Mouse (Mus musculus): ENCODE results near the gene Hoxb9. TPM values are rescaled to one million over a fixed set of nuclear protein-coding genes. Genes with fewer than 3 reads are reported as not detected.

Gene Hoxb9
- polyA plus RNA-seq, 1 experiment: 0.27 TPM

GRCm38 (mm10) chr11:96284774-96285734, 13.8 kb downstream of the Hoxb9 start:
- no peak overlapping the region for H3K27ac ChIP-seq (ENCODE audit: insufficient read depth, low read length)
- 6% methylated on average over 37 of the region's 37 CpGs for WGBS
- TF ChIP-seq CTCF (IDR thresholded peaks at IDR 0.05; ENCODE audit: extremely low read depth, insufficient read depth, insufficient read length, insufficient replicate concordance) (no peak), POLR2A (IDR thresholded peaks at IDR 0.05; ENCODE audit: low read depth, low read length) (no peak)
- H3K4me1 ChIP-seq (ENCODE audit: control insufficient read depth, insufficient read depth, insufficient read length): peaks cover 8% of the 10 kb centered on the region
- DNase-seq (ENCODE audit: low read depth in 1 of 2, low spot score in 2 of 2): no peak
- H3K4me3 ChIP-seq (ENCODE audit: extremely low read depth, insufficient read depth, insufficient read length): peak overlapping the region; percentile 33; the same call in 1 of the 2 replicates
- peaks cover 54% of the 10 kb centered on the region for H3K27me3 ChIP-seq (ENCODE audit: control insufficient read depth, insufficient read depth, low read length)
- H3K36me3 ChIP-seq (ENCODE audit: control insufficient read depth, insufficient read depth, low read length): no peaks in the 10 kb centered on the region

- no peak for DNase-seq (ENCODE audit: low read depth in 1 of 2, low spot score in 2 of 2)
- Histone ChIP-seq H3K36me3 (ENCODE audit: control insufficient read depth, insufficient read depth, low read length) (no peaks in the 10 kb centered on the region), H3K4me1 (ENCODE audit: control insufficient read depth, insufficient read depth, insufficient read length) (peaks cover 8% of the 10 kb centered on the region), H3K27ac (ENCODE audit: insufficient read depth, low read length) (peak within 1 kb of the TSS; percentile 37; the same call in 1 of the 2 replicates), H3K4me3 (ENCODE audit: extremely low read depth, insufficient read depth, insufficient read length) (peak within 1 kb of the TSS; percentile 37), H3K27me3 (ENCODE audit: control insufficient read depth, insufficient read depth, low read length) (peaks cover 56% of the 10 kb centered on the region)
- WGBS: 3% methylated on average over 43 of the region's 43 CpGs
- no peak for TF ChIP-seq CTCF (IDR thresholded peaks at IDR 0.05; ENCODE audit: extremely low read depth, insufficient read depth, insufficient read length, insufficient replicate concordance)
Measured at GRCm38 (mm10) chr11:96285771-96286738, 14.8 kb downstream of the Hoxb9 start, which contains the start of gene Hoxb7. Hoxb7 (plus strand) TSS chr11:96286623.

DNA sequence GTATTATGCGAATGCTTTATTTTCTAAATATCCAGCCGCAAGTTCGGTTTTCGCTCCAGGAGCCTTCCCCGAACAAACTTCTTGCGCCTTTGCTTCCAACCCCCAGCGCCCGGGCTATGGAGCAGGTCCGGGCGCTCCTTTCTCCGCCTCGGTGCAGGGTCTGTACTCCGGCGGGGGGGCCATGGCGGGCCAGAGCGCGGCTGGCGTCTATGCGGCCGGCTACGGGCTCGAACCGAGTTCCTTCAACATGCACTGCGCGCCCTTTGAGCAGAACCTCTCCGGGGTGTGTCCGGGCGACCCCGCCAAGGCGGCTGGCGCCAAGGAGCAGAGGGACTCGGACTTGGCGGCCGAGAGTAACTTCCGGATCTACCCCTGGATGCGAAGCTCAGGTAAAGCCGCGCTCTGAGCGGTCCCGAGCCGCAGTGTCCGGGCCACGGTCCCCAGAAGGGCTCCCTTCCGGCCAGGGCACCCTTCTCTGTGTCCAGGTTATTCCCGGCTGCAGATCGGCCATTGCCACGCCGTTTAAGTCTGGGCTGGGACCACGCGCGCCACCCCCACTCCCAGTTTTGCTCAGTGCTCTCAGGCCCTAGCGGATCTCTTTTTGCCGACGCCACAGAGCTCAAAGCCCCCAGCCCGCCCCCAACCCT, 15.6 kb downstream of the Hoxb9 start:
- H3K27me3 ChIP-seq (ENCODE audit: control insufficient read depth, insufficient read depth, low read length): peaks cover 54% of the 10 kb centered on the region
- no peak for DNase-seq (ENCODE audit: low read depth in 1 of 2, low spot score in 2 of 2)
- no peaks in the 10 kb centered on the region for H3K36me3 ChIP-seq (ENCODE audit: control insufficient read depth, insufficient read depth, low read length)
- WGBS: 5% methylated on average over 55 of the region's 55 CpGs
- peak overlapping the region; percentile 37 for H3K4me3 ChIP-seq (ENCODE audit: extremely low read depth, insufficient read depth, insufficient read length)
- H3K27ac ChIP-seq (ENCODE audit: insufficient read depth, low read length): no peak overlapping the region
- TF ChIP-seq POLR2A (IDR thresholded peaks at IDR 0.05; ENCODE audit: low read depth, low read length) (no peak), CTCF (IDR thresholded peaks at IDR 0.05; ENCODE audit: extremely low read depth, insufficient read depth, insufficient read length, insufficient replicate concordance) (no peak)
- peaks cover 9% of the 10 kb centered on the region for H3K4me1 ChIP-seq (ENCODE audit: control insufficient read depth, insufficient read depth, insufficient read length)

- no peak overlapping the region for H3K4me3 ChIP-seq (ENCODE audit: extremely low read depth, insufficient read depth, insufficient read length)
- no peak overlapping the region for H3K27ac ChIP-seq (ENCODE audit: insufficient read depth, low read length)
Measured at GRCm38 (mm10) chr11:96287411-96287810, 16.2 kb downstream of the Hoxb9 start.

GRCm38 (mm10) chr11:96288455-96289221, 17.4 kb downstream of the Hoxb9 start:
- Histone ChIP-seq H3K4me3 (ENCODE audit: extremely low read depth, insufficient read depth, insufficient read length) (no peak overlapping the region), H3K36me3 (ENCODE audit: control insufficient read depth, insufficient read depth, low read length) (no peaks in the 10 kb centered on the region), H3K27me3 (ENCODE audit: control insufficient read depth, insufficient read depth, low read length) (peaks cover 53% of the 10 kb centered on the region), H3K27ac (ENCODE audit: insufficient read depth, low read length) (no peak overlapping the region), H3K4me1 (ENCODE audit: control insufficient read depth, insufficient read depth, insufficient read length) (peaks cover 8% of the 10 kb centered on the region)
- WGBS: 84% methylated on average over 1 of the region's 1 CpGs
- no peak for DNase-seq (ENCODE audit: low read depth in 1 of 2, low spot score in 2 of 2)
- no peak for TF ChIP-seq CTCF (IDR thresholded peaks at IDR 0.05; ENCODE audit: extremely low read depth, insufficient read depth, insufficient read length, insufficient replicate concordance)
- TF ChIP-seq POLR2A (IDR thresholded peaks at IDR 0.05; ENCODE audit: low read depth, low read length): no peak

More at GRCm38 (mm10) chr11:96287411-96287810, 16.2 kb downstream of the Hoxb9 start:
- peaks cover 10% of the 10 kb centered on the region for H3K4me1 ChIP-seq (ENCODE audit: control insufficient read depth, insufficient read depth, insufficient read length)
- no peak for TF ChIP-seq POLR2A (IDR thresholded peaks at IDR 0.05; ENCODE audit: low read depth, low read length)
- TF ChIP-seq CTCF (IDR thresholded peaks at IDR 0.05; ENCODE audit: extremely low read depth, insufficient read depth, insufficient read length, insufficient replicate concordance): no peak
- H3K36me3 ChIP-seq (ENCODE audit: control insufficient read depth, insufficient read depth, low read length): no peaks in the 10 kb centered on the region
- 39% methylated on average over 9 of the region's 9 CpGs for WGBS
- DNase-seq (ENCODE audit: low read depth in 1 of 2, low spot score in 2 of 2): no peak
- peaks cover 54% of the 10 kb centered on the region for H3K27me3 ChIP-seq (ENCODE audit: control insufficient read depth, insufficient read depth, low read length)

Data from spleen, adult 2 months (tissue).